Mouse (Mus musculus) liver, adult 2 months (tissue): ENCODE measurements around the gene Rnf207.

ENCODE experiments used
- CTCF ChIP-seq: fragments of 200-500 bp; IDR thresholded peaks from 2 replicates; pipeline ENCODE4 v1.5.1; 2011; ENCODE audit warnings: low read depth, low read length, control low read depth
- POLR2A ChIP-seq: fragments of 200-500 bp; IDR thresholded peaks from 2 replicates; pipeline ENCODE4 v1.6.1; 2011; ENCODE audit warnings: low read length, control low read depth; ENCODE audit not compliant: insufficient read depth; ENCODE audit errors: extremely low read depth

- TF ChIP-seq CTCF (no peak), POLR2A (no peak)
These were observed 42.1 kb upstream of the Rnf207 start for GRCm38 (mm10) chr4:152360855-152361254.
